Mouse (Mus musculus) olfactory bulb, adult 2 months (tissue): ENCODE measurements at regions not wholly inside any gene's neighbourhood (a gene's known extent, or its start where the extent isn't known, plus 50 kb on each side); places are given as distances from the start of the nearest gene placed in this dataset.

Source experiments
- CTCF ChIP-seq: fragments of 200-500 bp; IDR thresholded peaks from 2 replicates; pipeline ENCODE4 v1.5.1; 2012; ENCODE audit warnings: low read depth, mild to moderate bottlenecking, low read length, moderate library complexity; ENCODE audit not compliant: insufficient read depth
- POLR2A ChIP-seq: fragments of 200-500 bp; IDR thresholded peaks from 2 replicates; pipeline ENCODE4 v1.6.1; 2012; ENCODE audit warnings: mild to moderate bottlenecking, low read depth, low read length, moderate library complexity; ENCODE audit not compliant: insufficient read depth

- TF ChIP-seq CTCF (no peak), POLR2A (no peak)
These were observed 414.7 kb upstream of the Gm26657 start for GRCm38 (mm10) chr4:56325156-56325555.
